Mouse (Mus musculus) T-cell, adult 2 months (primary cell): Measurements from ENCODE around the gene Gpatch3.

Source experiments
- DNase-seq: peaks from one replicate; pipeline ENCODE4 v3.0.0; 2022; ENCODE audit warnings: low spot score

The Gpatch3 gene

GRCm38 (mm10) chr4:133574070-133574842 lies at the start of gene Gpatch3:
Gene Gpatch3, plus strand, starts transcription at chr4:133574745.
- DNase-seq, result peak; percentile 85

- DNase-seq, result no peak
Observed at GRCm38 (mm10) chr4:133527788-133528187, 46.8 kb upstream of the Gpatch3 start.

GRCm38 (mm10) chr4:133532777-133533176 lies 41.8 kb upstream of the Gpatch3 start:
- DNase-seq, result no peak

- no peak for DNase-seq
Observed at GRCm38 (mm10) chr4:133536081-133536480, 38.5 kb upstream of the Gpatch3 start.

- no peak for DNase-seq
Observed at GRCm38 (mm10) chr4:133536652-133537051, 37.9 kb upstream of the Gpatch3 start.

- DNase-seq, result peak; percentile 96
Observed at GRCm38 (mm10) chr4:133545272-133546231, 29.0 kb upstream of the Gpatch3 start, which contains the start of gene Nudc. Gene Nudc, minus strand, starts transcription at chr4:133545996.

GRCm38 (mm10) chr4:133552029-133552428 lies 22.5 kb upstream of the Gpatch3 start:
- DNase-seq, result no peak

GRCm38 (mm10) chr4:133552768-133553447 lies 21.6 kb upstream of the Gpatch3 start, which contains the start of gene Nr0b2:
Gene Nr0b2, plus strand, starts transcription at chr4:133553376.
- no peak for DNase-seq

GRCm38 (mm10) chr4:133553448-133554330 lies 20.9 kb upstream of the Gpatch3 start:
- no peak for DNase-seq

- DNase-seq, result no peak
Observed at GRCm38 (mm10) chr4:133557041-133557717, 17.4 kb upstream of the Gpatch3 start.

- no peak for DNase-seq
Observed at GRCm38 (mm10) chr4:133559846-133560245, 14.7 kb upstream of the Gpatch3 start.

- no peak for DNase-seq
Observed at GRCm38 (mm10) chr4:133561622-133562021, 12.9 kb upstream of the Gpatch3 start.

- DNase-seq, result no peak
Observed at GRCm38 (mm10) chr4:133563123-133563571, 11.4 kb upstream of the Gpatch3 start.

GRCm38 (mm10) chr4:133567251-133567650 lies 7.3 kb upstream of the Gpatch3 start:
- no peak for DNase-seq

- no peak for DNase-seq
Observed at GRCm38 (mm10) chr4:133569291-133570065, 5.1 kb upstream of the Gpatch3 start.

- DNase-seq, result no peak
Observed at GRCm38 (mm10) chr4:133570066-133570466, 4.5 kb upstream of the Gpatch3 start.

GRCm38 (mm10) chr4:133574843-133575202 lies 278 bp downstream of the Gpatch3 start:
- DNase-seq, result no peak

GRCm38 (mm10) chr4:133577983-133578382 lies 3.4 kb downstream of the Gpatch3 start:
- no peak for DNase-seq

- no peak for DNase-seq
Observed at GRCm38 (mm10) chr4:133583690-133584058, 9.1 kb downstream of the Gpatch3 start.
